Mouse (Mus musculus) spleen, embryonic (tissue): ENCODE measurements around the gene Zfp14.

Source experiments
- CTCF ChIA-PET: fragments of 350-600 bp; sonication (Branson Sonifier 250); formaldehyde crosslinking; loops from one replicate; lab custom pipeline; 2022; lab: Charles Lee

Zfp14 gene

GRCm38 (mm10) chr7:30030677-30031076, 20.5 kb downstream of the Zfp14 start:
- CTCF ChIA-PET = no interaction called here

- CTCF ChIA-PET = no interaction called here
Measured at GRCm38 (mm10) chr7:30028572-30028971, 22.6 kb downstream of the Zfp14 start.

GRCm38 (mm10) chr7:30027331-30027730, 23.8 kb downstream of the Zfp14 start:
- CTCF ChIA-PET = no interaction called here

- CTCF ChIA-PET = no interaction called here
Measured at GRCm38 (mm10) chr7:30025358-30025757, 25.8 kb downstream of the Zfp14 start.

- CTCF ChIA-PET = no interaction called here
Measured at GRCm38 (mm10) chr7:30023800-30024199, 27.4 kb downstream of the Zfp14 start.

- CTCF ChIA-PET = interaction anchor here (0.6 kb wide), 1 partner anchor 64 kb away, joined by 3 read pairs; no protein-coding TSS in a partner anchor
Measured at GRCm38 (mm10) chr7:30023324-30023723, 27.9 kb downstream of the Zfp14 start.

GRCm38 (mm10) chr7:30019543-30019942, 31.6 kb downstream of the Zfp14 start:
- CTCF ChIA-PET = interaction anchor here (0.6 kb wide), 1 partner anchor 157 kb away, joined by 3 read pairs; no protein-coding TSS in a partner anchor

GRCm38 (mm10) chr7:30017226-30017625, 34.0 kb downstream of the Zfp14 start:
- CTCF ChIA-PET = no interaction called here

- CTCF ChIA-PET = interaction anchor here (0.5 to 1.5 kb wide), 2 partner anchors 79 to 712 kb away, joined by 3 to 4 read pairs; no protein-coding TSS in a partner anchor
Measured at GRCm38 (mm10) chr7:30012956-30013363, 38.2 kb downstream of the Zfp14 start.

GRCm38 (mm10) chr7:30010551-30011195, 40.5 kb downstream of the Zfp14 start:
- CTCF ChIA-PET = interaction anchor here (1.0 kb wide), 1 partner anchor 21 kb away, joined by 3 read pairs; no protein-coding TSS in a partner anchor

GRCm38 (mm10) chr7:30009321-30010085, 41.7 kb downstream of the Zfp14 start:
- CTCF ChIA-PET = no interaction called here

GRCm38 (mm10) chr7:30008020-30008690, 43.0 kb downstream of the Zfp14 start:
- CTCF ChIA-PET = no interaction called here

GRCm38 (mm10) chr7:30007601-30008000, 43.6 kb downstream of the Zfp14 start:
- CTCF ChIA-PET = no interaction called here

GRCm38 (mm10) chr7:30000601-30001000, 50.6 kb downstream of the Zfp14 start:
- CTCF ChIA-PET = no interaction called here

- CTCF ChIA-PET = no interaction called here
Measured at GRCm38 (mm10) chr7:29995134-29995533, 56.0 kb downstream of the Zfp14 start.

GRCm38 (mm10) chr7:29993340-29993739, 57.8 kb downstream of the Zfp14 start:
- CTCF ChIA-PET = interaction anchor here (0.6 kb wide), 1 partner anchor 317 kb away, joined by 4 read pairs; no protein-coding TSS in a partner anchor

GRCm38 (mm10) chr7:29992698-29993097, 58.5 kb downstream of the Zfp14 start:
- CTCF ChIA-PET = no interaction called here

GRCm38 (mm10) chr7:29989031-29989430, 62.1 kb downstream of the Zfp14 start:
- CTCF ChIA-PET = interaction anchor here (0.6 to 1.3 kb wide), 3 partner anchors 21 to 536 kb away, joined by 3 to 10 read pairs (median 3); no protein-coding TSS in a partner anchor

GRCm38 (mm10) chr7:29987551-29987950, 63.6 kb downstream of the Zfp14 start:
- CTCF ChIA-PET = no interaction called here
